Mouse (Mus musculus) CH12.LX (cell line): ENCODE measurements around the gene Slc25a14. TPM values are rescaled to one million over a fixed set of nuclear protein-coding genes. Genes with fewer than 3 reads are reported as not detected.
A peak's percentile ranks its signal among the peaks of the same experiment; 100 is the strongest.

Experiments
- DNase-seq: peaks from one replicate; pipeline ENCODE4 v3.0.0-alpha.2; 2013; ENCODE audit errors: extremely low read depth
- H3K27ac ChIP-seq: 2 replicates; pipeline ENCODE4 v1.5.1; 2012; ENCODE audit warnings: low read depth, mild to moderate bottlenecking, control low read depth, moderate library complexity; ENCODE audit not compliant: insufficient read depth
- H3K27me3 ChIP-seq: replicated peaks from 2 replicates; pipeline ENCODE3; 2012; ENCODE audit warnings: inconsistent platforms
- H3K36me3 ChIP-seq, 2 experiments: replicated peaks in 1 of 2; 2 replicates each; pipeline versions ENCODE3 to v1.6.1; 2012; ENCODE audit warnings: inconsistent platforms in 1 of 2, low read length in 1 of 2, mild to moderate bottlenecking in 1 of 2, mixed read lengths in 1 of 2, moderate library complexity in 1 of 2; ENCODE audit not compliant: control insufficient read depth in 1 of 2, insufficient read depth in 1 of 2
- H3K4me1 ChIP-seq, 2 experiments: 2 replicates each; pipeline ENCODE4 v1.6.1; 2012; ENCODE audit warnings: inconsistent platforms in 1 of 2, moderate library complexity in 1 of 2; ENCODE audit not compliant: insufficient read depth in 2 of 2, control insufficient read depth in 1 of 2
- H3K4me2 ChIP-seq: 2 replicates; pipeline ENCODE4 v1.6.1; 2012; ENCODE audit warnings: low read depth, mild to moderate bottlenecking, control low read depth; ENCODE audit not compliant: poor library complexity, insufficient read depth, severe bottlenecking
- H3K4me3 ChIP-seq, 3 experiments: fragments of 150-350 bp in 1 of 3; sonication (generic) in 1 of 3; replicated peaks in 1 of 3; 2 replicates each; pipeline versions ENCODE3 to v1.5.1; 2011 to 2012; ENCODE audit warnings: low read depth in 2 of 3, low read length in 2 of 3, mild to moderate bottlenecking in 2 of 3, moderate library complexity in 2 of 3, control low read depth in 1 of 3, improper control_type of control experiment in 1 of 3, inconsistent platforms in 1 of 3, mixed read lengths in 1 of 3; ENCODE audit not compliant: poor library complexity in 1 of 3
- H3K79me2 ChIP-seq: replicated peaks from 2 replicates; pipeline ENCODE4 v1.6.1; 2012; ENCODE audit warnings: mild to moderate bottlenecking, moderate library complexity; ENCODE audit not compliant: control insufficient read depth, poor library complexity, insufficient read depth, severe bottlenecking; ENCODE audit errors: extremely low read depth
- H3K9ac ChIP-seq: 2 replicates; pipeline ENCODE4 v1.6.1; 2012; ENCODE audit warnings: low read depth, mild to moderate bottlenecking, control low read depth, moderate library complexity; ENCODE audit not compliant: insufficient read depth
- H3K9me3 ChIP-seq: replicated peaks from 2 replicates; pipeline ENCODE3; 2012; ENCODE audit warnings: low read length, inconsistent platforms, mixed read lengths
- CHD1 ChIP-seq: IDR thresholded peaks from 2 replicates; pipeline ENCODE4 v1.6.1; 2012; ENCODE audit warnings: low read depth, low read length, improper control_type of control experiment, inconsistent platforms
- CHD2 ChIP-seq: IDR thresholded peaks from 2 replicates; pipeline ENCODE4 v1.6.1; 2011; ENCODE audit warnings: low read length, improper control_type of control experiment
- CTCF ChIP-seq, 2 experiments: IDR thresholded peaks in 1 of 2; conservative IDR thresholded peaks in 1 of 2; 2 replicates each; pipeline ENCODE4 v1.5.1; 2011 to 2012; ENCODE audit warnings: low read depth in 2 of 2, low read length in 2 of 2, improper control_type of control experiment in 1 of 2, inconsistent platforms in 1 of 2, mild to moderate bottlenecking in 1 of 2, moderate library complexity in 1 of 2
- E2F4 ChIP-seq: IDR thresholded peaks from 2 replicates; pipeline ENCODE4 v1.6.1; 2011; ENCODE audit warnings: low read depth, low read length, improper control_type of control experiment; ENCODE audit not compliant: insufficient replicate concordance
- EP300 ChIP-seq: IDR thresholded peaks from 2 replicates; pipeline ENCODE4 v1.6.1; 2011; ENCODE audit warnings: low read length, improper control_type of control experiment
- HCFC1 ChIP-seq: IDR thresholded peaks from 2 replicates; pipeline ENCODE4 v1.6.1; 2012; ENCODE audit warnings: low read depth, mild to moderate bottlenecking, inconsistent platforms, low read length, improper control_type of control experiment
- JUND ChIP-seq: conservative IDR thresholded peaks from 2 replicates; pipeline ENCODE4 v1.6.1; 2011; ENCODE audit warnings: low read depth, low read length, improper control_type of control experiment
- KAT2A ChIP-seq: IDR thresholded peaks from 2 replicates; pipeline ENCODE4 v1.6.1; 2012; ENCODE audit warnings: low read length, improper control_type of control experiment, inconsistent platforms; ENCODE audit not compliant: insufficient replicate concordance
- MAFK ChIP-seq: IDR thresholded peaks from 2 replicates; pipeline ENCODE4 v1.6.1; 2011; ENCODE audit warnings: low read length, improper control_type of control experiment; ENCODE audit not compliant: insufficient replicate concordance
- MAX ChIP-seq: IDR thresholded peaks from 2 replicates; pipeline ENCODE4 v1.6.1; 2011; ENCODE audit warnings: low read length, improper control_type of control experiment
- MAZ ChIP-seq: IDR thresholded peaks from 2 replicates; pipeline ENCODE4 v1.6.1; 2012; ENCODE audit warnings: low read depth, mild to moderate bottlenecking, inconsistent platforms, low read length, improper control_type of control experiment, moderate library complexity
- NRF1 ChIP-seq: IDR thresholded peaks from 2 replicates; pipeline ENCODE4 v1.6.1; 2014; ENCODE audit warnings: low read depth, mild to moderate bottlenecking, inconsistent platforms, low read length, improper control_type of control experiment, moderate library complexity
- PAX5 ChIP-seq: IDR thresholded peaks from 2 replicates; pipeline ENCODE4 v1.6.1; 2012; ENCODE audit warnings: low read length, inconsistent platforms, mixed read lengths
- POLR2A ChIP-seq: IDR thresholded peaks from 2 replicates; pipeline ENCODE4 v1.6.1; 2011; ENCODE audit warnings: low read depth, mild to moderate bottlenecking, improper control_type of control experiment, low read length
- RAD21 ChIP-seq: IDR thresholded peaks from 2 replicates; pipeline ENCODE4 v1.6.1; 2011; ENCODE audit warnings: low read depth, mild to moderate bottlenecking, low read length, improper control_type of control experiment, moderate library complexity
- TBP ChIP-seq: conservative IDR thresholded peaks from 2 replicates; pipeline ENCODE4 v1.6.1; 2011; ENCODE audit warnings: low read depth, low read length, improper control_type of control experiment
- TCF12 ChIP-seq: IDR thresholded peaks from 2 replicates; pipeline ENCODE4 v1.6.1; 2014; ENCODE audit warnings: low read depth, mild to moderate bottlenecking, inconsistent platforms, low read length, improper control_type of control experiment
- ZKSCAN1 ChIP-seq: IDR thresholded peaks from 2 replicates; pipeline ENCODE4 v1.6.1; 2012; ENCODE audit warnings: low read depth, inconsistent platforms, low read length, improper control_type of control experiment, borderline replicate concordance
- dilution Hi-C: fragments of 300-500 bp; cut with MboI; formaldehyde crosslinking; loops from 2 replicates; pipeline ENCODE4 v1.14.3; 2020; ENCODE audit warnings: low sequenced_read_pairs; ENCODE audit not compliant: extremely low pct_unique_long_range_greater_than_20kb, extremely low pct_ligation_motif_present
- in situ Hi-C: fragments of 300-500 bp; cut with MboI; formaldehyde crosslinking; loops from 3 replicates; pipeline ENCODE4 v1.14.3; 2019; ENCODE audit warnings: low sequenced_read_pairs, low pct_ligation_motif_present, low pct_unique_long_range_greater_than_20kb, mixed read lengths
- polyA plus RNA-seq: library from polyadenylated mRNA; unstranded; fragments of >175 nt; gene quantifications from 2 replicates; pipeline ENCODE4 v1.2.1, GENCODE M21; 2012; ENCODE audit warnings: low read depth; ENCODE audit not compliant: insufficient read length
- total RNA-seq, 2 experiments: library from RNA; depleted of rRNA; stranded (reverse); fragments of 300-350 nt in 1 of 2; fragments of >200 nt in 1 of 2; gene quantifications; 2 replicates each; pipeline ENCODE4 v1.2.3; 2012 to 2014

The Slc25a14 gene
- total and polyA plus RNA-seq, 3 experiments = 9.7 to 13.7 (median 10.1) TPM

DNA sequence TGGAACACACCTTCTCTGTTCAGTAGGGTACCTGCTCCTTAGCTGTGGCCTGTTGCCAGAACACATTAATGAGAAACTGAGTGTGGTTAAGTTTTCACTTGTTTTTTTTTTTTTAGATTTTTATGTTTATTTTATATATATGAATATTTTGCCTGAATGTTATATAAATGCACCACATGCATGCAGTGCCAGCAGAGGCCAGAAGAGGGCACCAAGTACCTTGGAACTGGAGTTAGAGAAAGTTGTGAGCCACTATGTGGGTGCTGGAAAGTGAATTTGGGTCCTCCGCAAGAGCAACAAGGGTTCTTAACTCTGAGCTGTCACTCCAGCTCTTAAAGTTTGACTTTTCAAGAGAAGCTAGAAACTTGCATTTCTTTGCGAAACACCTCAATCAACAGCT, 20.9 kb downstream of the Slc25a14 start:
- DNase-seq = peak; percentile 22
- no peak overlapping the region for H3K4me2 ChIP-seq
- no peaks in the 10 kb centered on the region for H3K4me1 ChIP-seq
- no peaks in the 10 kb centered on the region for H3K79me2 ChIP-seq
- dilution Hi-C loops = no loop called here
- H3K4me3 ChIP-seq = no peak overlapping the region
- H3K9ac ChIP-seq = no peak overlapping the region
- no peak overlapping the region for H3K27ac ChIP-seq
- no peaks in the 10 kb centered on the region for H3K27me3 ChIP-seq
- H3K36me3 ChIP-seq = peaks cover 0 to 5% of the 10 kb centered on the region in 2 experiments
- no peaks in the 10 kb centered on the region for H3K9me3 ChIP-seq
- TF ChIP-seq RAD21 (peak; percentile 16), CTCF (conservative IDR thresholded peaks at IDR 0.05 in 1 of 2, IDR thresholded peaks at IDR 0.05 in 1 of 2; ENCODE audit: low read depth in 2 of 2, low read length in 2 of 2) (peak in 1 of 2 experiments; percentile 42; a peak in 2 of 4 replicates), MAFK (no peak), HCFC1 (no peak), MAZ (no peak)
- in situ Hi-C loops = no loop called here

DNA sequence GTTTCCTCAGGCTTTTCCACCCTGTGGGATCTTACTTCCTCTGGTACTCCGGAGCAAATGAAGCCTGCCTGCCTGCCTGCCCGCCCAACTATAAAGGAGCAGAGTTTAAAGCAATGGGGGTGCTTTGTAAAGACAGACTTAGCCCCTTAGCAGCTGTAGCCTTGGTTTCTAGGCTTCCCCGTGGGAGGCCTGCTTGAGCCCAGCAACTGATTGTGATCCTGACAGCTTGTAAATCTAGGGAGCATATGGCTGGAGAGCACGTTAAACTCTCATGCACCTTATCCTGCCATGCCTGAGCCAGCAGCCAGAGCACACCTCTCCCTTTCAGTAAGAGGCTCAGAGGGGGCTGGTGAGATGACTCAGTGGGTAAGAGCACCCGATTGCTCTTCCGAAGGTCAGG, 43.6 kb downstream of the Slc25a14 start:
- Histone ChIP-seq H3K9me3 (no peaks in the 10 kb centered on the region), H3K79me2 (no peaks in the 10 kb centered on the region), H3K36me3 (no peaks in the 10 kb centered on the region), H3K4me1 (no peaks in the 10 kb centered on the region), H3K4me2 (no peak overlapping the region), H3K27me3 (no peaks in the 10 kb centered on the region), H3K27ac (no peak overlapping the region), H3K4me3 (no peak overlapping the region), H3K9ac (no peak overlapping the region)
- in situ Hi-C loops = no loop called here
- TF ChIP-seq CHD1 = no peak
- TF ChIP-seq MAZ = no peak
- TF ChIP-seq ZKSCAN1 = no peak
- TF ChIP-seq TBP = no peak
- no peak for TF ChIP-seq JUND
- no peak for TF ChIP-seq PAX5
- TF ChIP-seq EP300 = no peak
- no peak for TF ChIP-seq E2F4
- TF ChIP-seq NRF1 = no peak
- TF ChIP-seq KAT2A = no peak
- no peak for TF ChIP-seq MAFK
- TF ChIP-seq HCFC1 = no peak
- no peak for TF ChIP-seq TCF12
- TF ChIP-seq CHD2 = no peak
- no peak for TF ChIP-seq MAX
- no peak for TF ChIP-seq POLR2A
- no peak for DNase-seq
- dilution Hi-C loops = no loop called here
